Mouse (Mus musculus): Measurements from ENCODE around the gene Neil1.

GRCm38 (mm10) chr9:57137246-57137645 lies 10.9 kb downstream of the Neil1 start:
- TF ChIP-seq EP300 (IDR thresholded peaks at IDR 0.05; ENCODE audit: low read depth) (no peak), CTCF (IDR thresholded peaks at IDR 0.05; ENCODE audit: low read depth) (no peak)
